28 mouse cellular contexts compared by ENCODE assay signal in the genomic region with DNA sequence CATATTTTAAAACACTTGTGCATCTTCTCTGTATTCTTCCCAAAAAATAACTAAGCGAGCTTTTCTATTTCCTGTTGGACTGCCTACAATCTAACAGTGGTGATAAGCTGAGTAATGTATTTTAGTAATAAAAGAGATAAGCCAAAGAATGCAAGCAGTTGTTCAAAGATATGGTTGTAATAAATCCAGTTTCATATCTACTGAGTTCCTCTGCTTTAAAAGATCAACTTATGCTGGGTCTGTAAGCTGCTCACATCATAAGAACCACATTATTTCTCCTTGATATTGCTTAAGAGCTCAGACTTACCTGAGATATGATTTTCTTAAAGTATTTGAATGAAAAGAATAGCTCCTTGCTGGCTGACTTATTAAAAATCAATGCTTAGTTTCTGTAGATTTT.
"Had no signal": no experiment of that assay in that cellular context is flagged by ENCODE, and none has a peak within 500 bp of the region (broad histone marks: within the 10 kb centered on the region; RNA-seq: fewer than 3 reads in every experiment).

No protein-coding gene starts in this region.

- H3K36me3 ChIP-seq: embryonic facial prominence, embryonic 10.5 days; embryonic facial prominence, embryonic 12.5 days; embryonic facial prominence, embryonic 13.5 days; embryonic facial prominence, embryonic 15.5 days; forebrain, embryonic 10.5 days; forebrain, embryonic 12.5 days; forebrain, embryonic 15.5 days had no signal

- H3K9ac ChIP-seq: embryonic facial prominence, embryonic 12.5 days; embryonic facial prominence, embryonic 13.5 days; embryonic facial prominence, embryonic 15.5 days; forebrain, embryonic 12.5 days; forebrain, embryonic 13.5 days; forebrain, embryonic 15.5 days; forebrain, postnatal 0 days had no signal

- ATAC-seq: forebrain, embryonic 13.5 days; forebrain, embryonic 14.5 days; forebrain, embryonic 15.5 days; forebrain, embryonic 16.5 days; forebrain, postnatal 0 days had no signal

- H3K4me2 ChIP-seq: embryonic facial prominence, embryonic 12.5 days; embryonic facial prominence, embryonic 13.5 days; embryonic facial prominence, embryonic 15.5 days; forebrain, embryonic 12.5 days; forebrain, embryonic 13.5 days; forebrain, embryonic 15.5 days had no signal

- H3K4me3 ChIP-seq: embryonic facial prominence, embryonic 10.5 days; embryonic facial prominence, embryonic 12.5 days; embryonic facial prominence, embryonic 13.5 days; embryonic facial prominence, embryonic 15.5 days; erythroblast, embryonic 14.5 days; forebrain, embryonic 10.5 days; forebrain, embryonic 12.5 days; forebrain, embryonic 13.5 days; forebrain, embryonic 15.5 days; gastrocnemius, adult 2 months; heart, adult 2 months had no signal

- H3K27ac ChIP-seq: embryonic facial prominence, embryonic 10.5 days; embryonic facial prominence, embryonic 12.5 days; embryonic facial prominence, embryonic 13.5 days; embryonic facial prominence, embryonic 15.5 days; forebrain, embryonic 10.5 days; forebrain, embryonic 12.5 days; forebrain, embryonic 13.5 days; forebrain, embryonic 15.5 days; gastrocnemius, adult 2 months; heart, adult 2 months had no signal

- H3K27me3 ChIP-seq: embryonic facial prominence, embryonic 12.5 days; embryonic facial prominence, embryonic 13.5 days; embryonic facial prominence, embryonic 15.5 days; forebrain, embryonic 12.5 days; forebrain, embryonic 13.5 days; forebrain, embryonic 15.5 days had no signal

- DNase-seq: cerebellum, adult 2 months; cerebellum, adult 8-10 months; cerebellum, adult 9-10 months; cerebellum, adult 9-11 months; cerebellum, postnatal 10 days; cerebellum, postnatal 25 days; cerebellum, postnatal 36 days; embryo, embryonic 11 days; forebrain, postnatal 0 days; gastrocnemius, adult 2 months; gastrocnemius, postnatal 10 days; gastrocnemius, postnatal 14 days; gastrocnemius, postnatal 25 days; gastrocnemius, postnatal 36 days; heart, adult 11 months; heart, adult 18-20 months; heart, adult 2 months had no signal

- H3K4me1 ChIP-seq: embryonic facial prominence, embryonic 15.5 days; forebrain, embryonic 10.5 days; forebrain, embryonic 12.5 days; forebrain, embryonic 13.5 days; forebrain, embryonic 15.5 days had no signal

- H3K9me3 ChIP-seq: embryonic facial prominence, embryonic 10.5 days; embryonic facial prominence, embryonic 12.5 days; embryonic facial prominence, embryonic 13.5 days; embryonic facial prominence, embryonic 15.5 days; forebrain, embryonic 10.5 days; forebrain, embryonic 12.5 days; forebrain, embryonic 13.5 days; forebrain, embryonic 15.5 days had no signal
